Mouse (Mus musculus): ENCODE results near the gene Cyp2c65.
"Not testable (repeated sequence)": the region's sequence is repeated elsewhere in the genome, so short reads cannot be mapped to it uniquely, and the experiment has no call there.

DNA sequence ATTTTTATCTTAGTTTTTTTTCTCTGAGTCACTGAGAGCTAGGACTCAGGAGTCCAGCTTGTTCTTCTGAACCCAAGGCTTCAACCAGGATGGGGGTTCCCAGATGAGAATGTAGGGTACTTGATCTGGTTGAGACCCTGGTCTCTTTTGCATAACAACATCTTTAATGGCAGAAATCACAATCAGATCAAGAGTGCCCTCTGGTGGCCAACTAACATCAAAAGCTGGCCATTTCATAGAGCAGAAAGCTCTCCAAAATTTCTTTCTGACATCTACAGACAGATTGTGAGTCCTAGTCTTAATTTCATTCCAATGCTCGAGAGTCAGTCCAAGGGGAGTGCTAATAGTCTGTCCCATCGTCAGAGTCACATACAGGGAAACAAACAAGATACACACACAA lies 38.0 kb downstream of the Cyp2c65 start:
- TF ChIP-seq MYOG (IDR thresholded peaks at IDR 0.05; ENCODE audit: control insufficient read depth in 1 of 3, insufficient read depth in 1 of 3, insufficient read length in 2 of 3, low read depth in 2 of 3); SRF (IDR thresholded peaks at IDR 0.05; ENCODE audit: control insufficient read depth, insufficient read length, low read depth); MAX (IDR thresholded peaks at IDR 0.05; ENCODE audit: low read depth); REST (IDR thresholded peaks at IDR 0.05; ENCODE audit: insufficient read depth, insufficient read length); E2F4 (IDR thresholded peaks at IDR 0.05; ENCODE audit: insufficient read depth); POLR2A (IDR thresholded peaks at IDR 0.05; ENCODE audit: insufficient read length, low read depth); TCF3 (IDR thresholded peaks at IDR 0.05; ENCODE audit: insufficient read length, low read depth); USF1 (IDR thresholded peaks at IDR 0.05; ENCODE audit: low read depth): not testable (repeated sequence)
